Mouse (Mus musculus): Measurements from ENCODE around the gene Slc15a5.

- no peak for TF ChIP-seq POLR2AphosphoS5 (IDR thresholded peaks at IDR 0.05; ENCODE audit: insufficient replicate concordance, low read depth, low read length)
- no peak for TF ChIP-seq CTCF (IDR thresholded peaks at IDR 0.05; ENCODE audit: low read depth, low read length)
- TF ChIP-seq TAL1 (conservative IDR thresholded peaks at IDR 0.05; ENCODE audit: low read depth, low read length) = no peak
- no peak for TF ChIP-seq GATA2 (IDR thresholded peaks at IDR 0.05; ENCODE audit: borderline replicate concordance, low read depth, low read length)
- no peak for TF ChIP-seq GATA1 (IDR thresholded peaks at IDR 0.05; ENCODE audit: borderline replicate concordance, low read length)
Observed at GRCm38 (mm10) chr6:138071505-138072107, 8.1 kb downstream of the Slc15a5 start.
